Comparison of ENCODE assay signal across 8 mouse cellular contexts in genomic region chr7:16296766-16297390, GRCm38 (mm10). TPM values are rescaled to one million over a fixed set of nuclear protein-coding genes. Genes with fewer than 3 reads are reported as not detected.
A peak's percentile ranks its signal among the peaks of the same experiment; 100 is the strongest.
DNase-seq lines count a peak whose midpoint lies in the region; ATAC-seq and TF ChIP-seq lines count a peak whose summit lies in the region.

No protein-coding gene starts in this region.

- ATAC-seq in limb, embryonic 14.5 days (ENCODE audit: low FRiP score, low read depth), result peak; percentile 24; the same call in 1 of the 2 replicates
- ATAC-seq in midbrain, embryonic 16.5 days, result no peak

- TF ChIP-seq CTCF in spleen, adult 2 months (IDR thresholded peaks at IDR 0.05; ENCODE audit: extremely low read depth, insufficient read depth, insufficient read length, insufficient replicate concordance), result peak; percentile 33; the same call in 1 of the 2 replicates

- TF ChIP-seq POLR2A in limb, embryonic 14.5 days (IDR thresholded peaks at IDR 0.05; ENCODE audit: borderline replicate concordance, extremely low read depth, insufficient read depth, insufficient read length), result no peak
- no peak for TF ChIP-seq POLR2A in spleen, adult 2 months (IDR thresholded peaks at IDR 0.05; ENCODE audit: low read depth, low read length)

- H3K9me3 ChIP-seq in embryonic facial prominence, embryonic 10.5 days, result no peaks in the 10 kb centered on the region
- H3K9me3 ChIP-seq in limb, embryonic 14.5 days (ENCODE audit: control insufficient read depth, low read length), result no peaks in the 10 kb centered on the region
- no peaks in the 10 kb centered on the region for H3K9me3 ChIP-seq in midbrain, embryonic 16.5 days (replicated peaks; ENCODE audit: control insufficient read depth, low read length, poor library complexity, severe bottlenecking)

- H3K4me2 ChIP-seq in limb, embryonic 14.5 days (replicated peaks; ENCODE audit: low read depth, low read length, severe bottlenecking), result peak overlapping the region; percentile 52
- peak overlapping the region; percentile 69 for H3K4me2 ChIP-seq in midbrain, embryonic 16.5 days (ENCODE audit: low read length)

- peak overlapping the region; percentile 82 for H3K27ac ChIP-seq in embryonic facial prominence, embryonic 10.5 days (replicated peaks)
- peak overlapping the region; percentile 48 for H3K27ac ChIP-seq in limb, embryonic 14.5 days (replicated peaks; ENCODE audit: low read depth, low read length)
- H3K27ac ChIP-seq in midbrain, embryonic 16.5 days (ENCODE audit: low read length), result peak overlapping the region; percentile 25
- peak overlapping the region; percentile 56 for H3K27ac ChIP-seq in spleen, adult 2 months (ENCODE audit: insufficient read depth, low read length)

- H3K9ac ChIP-seq in limb, embryonic 14.5 days (ENCODE audit: low read depth, low read length, severe bottlenecking), result peak overlapping the region; percentile 31; the same call in 1 of the 2 replicates
- peak overlapping the region; percentile 51 for H3K9ac ChIP-seq in midbrain, embryonic 16.5 days (ENCODE audit: low read depth, low read length)

- H3K4me1 ChIP-seq in embryonic facial prominence, embryonic 10.5 days, result peaks cover 41% of the 10 kb centered on the region
- H3K4me1 ChIP-seq in limb, embryonic 14.5 days (ENCODE audit: control insufficient read depth, insufficient read depth, low read length), result peaks cover 21% of the 10 kb centered on the region
- peaks cover 38% of the 10 kb centered on the region for H3K4me1 ChIP-seq in midbrain, embryonic 16.5 days (ENCODE audit: control insufficient read depth, insufficient read depth, low read length)
- peaks cover 14% of the 10 kb centered on the region for H3K4me1 ChIP-seq in spleen, adult 2 months (ENCODE audit: control insufficient read depth, insufficient read depth, insufficient read length)

- no peaks in the 10 kb centered on the region for H3K36me3 ChIP-seq in embryonic facial prominence, embryonic 10.5 days (replicated peaks)
- no peaks in the 10 kb centered on the region for H3K36me3 ChIP-seq in limb, embryonic 14.5 days (ENCODE audit: control insufficient read depth, insufficient read depth, low read length)
- no peaks in the 10 kb centered on the region for H3K36me3 ChIP-seq in midbrain, embryonic 16.5 days (ENCODE audit: control insufficient read depth, insufficient read depth, low read length)
- no peaks in the 10 kb centered on the region for H3K36me3 ChIP-seq in spleen, adult 2 months (ENCODE audit: control insufficient read depth, insufficient read depth, low read length)

- 1% methylated on average over 22 of the region's 22 CpGs for WGBS in embryonic facial prominence, embryonic 10.5 days
- under 1% methylated on average over 22 of the region's 22 CpGs for WGBS in limb, embryonic 14.5 days
- WGBS in midbrain, embryonic 16.5 days, result 2% methylated on average over 21 of the region's 22 CpGs
- WGBS in spleen, adult 2 months, result 4% methylated on average over 22 of the region's 22 CpGs

- peak overlapping the region; percentile 59 for H3K4me3 ChIP-seq in embryonic facial prominence, embryonic 10.5 days
- H3K4me3 ChIP-seq in limb, embryonic 14.5 days (replicated peaks; ENCODE audit: low read length), result peak overlapping the region; percentile 26
- peak overlapping the region; percentile 37 for H3K4me3 ChIP-seq in midbrain, embryonic 16.5 days (ENCODE audit: low read depth, low read length)
- peak overlapping the region; percentile 54; the same call in 1 of the 2 replicates for H3K4me3 ChIP-seq in spleen, adult 2 months (ENCODE audit: extremely low read depth, insufficient read depth, insufficient read length)

- peak; percentile 69 to 75 for DNase-seq in left cerebral cortex, adult 18-20 months (ENCODE audit: low spot score in 2 of 2)
- DNase-seq in left cerebral cortex, adult 11 months (ENCODE audit: low spot score), result no peak
- peak; percentile 91 for DNase-seq in embryonic facial prominence, embryonic 10.5 days (ENCODE audit: low spot score)
- DNase-seq in heart, adult 11 months, result peak; percentile 99
- peak; percentile 86 for DNase-seq in kidney, adult 18-20 months
- peak; percentile 87 for DNase-seq in limb, embryonic 14.5 days (ENCODE audit: low spot score)
- DNase-seq in spleen, adult 2 months (ENCODE audit: low read depth in 1 of 2, low spot score in 2 of 2), result peak; percentile 87 to 88

- H3K27me3 ChIP-seq in embryonic facial prominence, embryonic 10.5 days (replicated peaks; ENCODE audit: low read depth, poor library complexity, severe bottlenecking), result peaks cover 9% of the 10 kb centered on the region; the same call in 1 of the 2 replicates
- no peaks in the 10 kb centered on the region for H3K27me3 ChIP-seq in limb, embryonic 14.5 days (ENCODE audit: control insufficient read depth, insufficient read depth, low read length)
- no peaks in the 10 kb centered on the region for H3K27me3 ChIP-seq in midbrain, embryonic 16.5 days (ENCODE audit: control insufficient read depth, insufficient read depth, low read depth, low read length)
- H3K27me3 ChIP-seq in spleen, adult 2 months (ENCODE audit: control insufficient read depth, insufficient read depth, low read length), result no peaks in the 10 kb centered on the region

RNA-seq across cellular contexts. Expression of gene Ccdc9, which starts 10.3 kb away (rescaled TPM):
- total RNA-seq in left cerebral cortex, adult 18-20 months (2021), result 100 to 1,000 TPM in 1 of 2 experiments, 10 to 100 TPM in 1; 81.0 to 102 TPM
- polyA plus RNA-seq in embryonic facial prominence, embryonic 10.5 days (2016; fragmentation: Nextera tagmentation; extraction: Ambion mirVana), result 27.1 and 27.5 TPM in 2 replicates
- 64.4 and 84.8 TPM in 2 replicates for polyA plus RNA-seq in limb, embryonic 14.5 days (2012; rRNA removed)
- 15.9 and 17.7 TPM in 2 replicates for polyA plus RNA-seq in limb, embryonic 14.5 days (2014; fragmentation: Nextera tagmentation; extraction: Ambion mirVana)
- 22.1 and 25.4 TPM in 2 replicates for polyA plus RNA-seq in midbrain, embryonic 16.5 days (2015; fragmentation: Nextera tagmentation; extraction: Ambion mirVana)
- polyA plus RNA-seq in spleen, adult 2 months (2012; rRNA removed), result 32.4 and 33.3 TPM in 2 replicates

RNA-seq across cellular contexts. Expression of gene Bbc3, which starts 11.3 kb away (rescaled TPM):
- total RNA-seq in left cerebral cortex, adult 18-20 months (2021), result 10 to 100 TPM in 1 of 2 experiments, 1 to 10 TPM in 1; 7.5 to 11.8 TPM
- polyA plus RNA-seq in embryonic facial prominence, embryonic 10.5 days (2016; fragmentation: Nextera tagmentation; extraction: Ambion mirVana), result 12.9 and 13.4 TPM in 2 replicates
- polyA plus RNA-seq in limb, embryonic 14.5 days (2012; rRNA removed), result 7.4 and 11.9 TPM in 2 replicates
- polyA plus RNA-seq in limb, embryonic 14.5 days (2014; fragmentation: Nextera tagmentation; extraction: Ambion mirVana), result 3.7 and 4.0 TPM in 2 replicates
- polyA plus RNA-seq in midbrain, embryonic 16.5 days (2015; fragmentation: Nextera tagmentation; extraction: Ambion mirVana), result 30.0 and 31.3 TPM in 2 replicates
- 22.9 and 45.7 TPM in 2 replicates for polyA plus RNA-seq in spleen, adult 2 months (2012; rRNA removed)

RNA-seq across cellular contexts. Expression of gene Inafm1, which starts 23.5 kb away (rescaled TPM):
- total RNA-seq in left cerebral cortex, adult 18-20 months (2021), result 10 to 100 TPM; 38.0 to 39.7 TPM
- 5.9 and 9.1 TPM in 2 replicates for polyA plus RNA-seq in embryonic facial prominence, embryonic 10.5 days (2016; fragmentation: Nextera tagmentation; extraction: Ambion mirVana)
- 48.7 and 57.8 TPM in 2 replicates for polyA plus RNA-seq in limb, embryonic 14.5 days (2012; rRNA removed)
- polyA plus RNA-seq in limb, embryonic 14.5 days (2014; fragmentation: Nextera tagmentation; extraction: Ambion mirVana), result 24.3 and 27.4 TPM in 2 replicates
- 44.5 and 49.3 TPM in 2 replicates for polyA plus RNA-seq in midbrain, embryonic 16.5 days (2015; fragmentation: Nextera tagmentation; extraction: Ambion mirVana)
- polyA plus RNA-seq in spleen, adult 2 months (2012; rRNA removed), result 33.7 and 53.6 TPM in 2 replicates

RNA-seq across cellular contexts. Expression of gene C5ar1, which starts 37.5 kb away (rescaled TPM):
- 1 to 10 TPM; 1.2 to 2.4 TPM for total RNA-seq in left cerebral cortex, adult 18-20 months (2021)
- polyA plus RNA-seq in embryonic facial prominence, embryonic 10.5 days (2016; fragmentation: Nextera tagmentation; extraction: Ambion mirVana), result 0.54 and 0.64 TPM in 2 replicates
- polyA plus RNA-seq in limb, embryonic 14.5 days (2012; rRNA removed), result 3.2 and 5.4 TPM in 2 replicates
- 2.8 and 3.1 TPM in 2 replicates for polyA plus RNA-seq in limb, embryonic 14.5 days (2014; fragmentation: Nextera tagmentation; extraction: Ambion mirVana)
- polyA plus RNA-seq in midbrain, embryonic 16.5 days (2015; fragmentation: Nextera tagmentation; extraction: Ambion mirVana), result 1.2 and 1.5 TPM in 2 replicates
- polyA plus RNA-seq in spleen, adult 2 months (2012; rRNA removed), result 7.5 and 11.0 TPM in 2 replicates

RNA-seq across cellular contexts. Expression of gene C5ar2, which starts 52.9 kb away (rescaled TPM):
- under 1 TPM; 0.58 to 0.73 TPM for total RNA-seq in left cerebral cortex, adult 18-20 months (2021)
- 0.05 and 0.09 TPM in 2 replicates for polyA plus RNA-seq in embryonic facial prominence, embryonic 10.5 days (2016; fragmentation: Nextera tagmentation; extraction: Ambion mirVana)
- 0.15 and 0.32 TPM in 2 replicates for polyA plus RNA-seq in limb, embryonic 14.5 days (2012; rRNA removed)
- polyA plus RNA-seq in limb, embryonic 14.5 days (2014; fragmentation: Nextera tagmentation; extraction: Ambion mirVana), result 0.07 TPM in 1 of 2 replicates, not detected in the other
- polyA plus RNA-seq in midbrain, embryonic 16.5 days (2015; fragmentation: Nextera tagmentation; extraction: Ambion mirVana), result 0.06 and 0.14 TPM in 2 replicates
- 1.8 and 4.0 TPM in 2 replicates for polyA plus RNA-seq in spleen, adult 2 months (2012; rRNA removed)

Comparison
In these comparisons a context has a peak if more than half of its experiments do, and no peak if none do; other contexts are left out.
1. H3K27ac ChIP-seq: peak in every context shown above with its lines; median percentile 82 in embryonic facial prominence, embryonic 10.5 days; 56 in spleen, adult 2 months; 48 in limb, embryonic 14.5 days; 25 in midbrain, embryonic 16.5 days.